Mouse (Mus musculus): ENCODE data around the gene Snx33.
"Not testable (repeated sequence)": the region's sequence is repeated elsewhere in the genome, so short reads cannot be mapped to it uniquely, and the experiment has no call there.

DNA sequence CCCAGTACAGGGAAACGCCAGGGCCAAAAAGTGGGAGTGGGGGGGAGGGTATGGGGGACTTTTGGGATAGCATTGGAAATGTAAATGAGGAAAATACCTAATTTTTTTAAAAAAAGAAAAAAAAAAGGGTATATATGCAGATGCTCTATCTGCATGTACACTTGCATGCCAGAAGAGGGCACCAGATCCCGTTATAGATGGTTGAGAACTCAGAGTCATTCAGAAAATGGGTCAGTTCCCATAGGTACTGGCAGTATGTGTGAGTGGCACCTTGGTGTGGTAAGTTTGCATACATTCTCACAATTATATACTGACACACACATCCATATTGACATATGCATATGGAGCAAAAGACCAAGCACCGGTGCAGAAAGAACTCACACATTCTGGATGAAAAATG is 19.3 kb upstream of the Snx33 start:
- TF ChIP-seq POLR2A (IDR thresholded peaks at IDR 0.05; ENCODE audit: borderline replicate concordance, control insufficient read depth, low read depth, low read length); CTCF (IDR thresholded peaks at IDR 0.05; ENCODE audit: control insufficient read depth, insufficient read depth, low read length): not testable (repeated sequence)

Data from bone marrow, adult 2 months (tissue).